Mouse (Mus musculus): ENCODE results near the gene Psap. TPM values are rescaled to one million over a fixed set of nuclear protein-coding genes. Genes with fewer than 3 reads are reported as not detected.

Psap gene
- polyA plus RNA-seq, 2 experiments: 46.0 to 172 TPM

DNA sequence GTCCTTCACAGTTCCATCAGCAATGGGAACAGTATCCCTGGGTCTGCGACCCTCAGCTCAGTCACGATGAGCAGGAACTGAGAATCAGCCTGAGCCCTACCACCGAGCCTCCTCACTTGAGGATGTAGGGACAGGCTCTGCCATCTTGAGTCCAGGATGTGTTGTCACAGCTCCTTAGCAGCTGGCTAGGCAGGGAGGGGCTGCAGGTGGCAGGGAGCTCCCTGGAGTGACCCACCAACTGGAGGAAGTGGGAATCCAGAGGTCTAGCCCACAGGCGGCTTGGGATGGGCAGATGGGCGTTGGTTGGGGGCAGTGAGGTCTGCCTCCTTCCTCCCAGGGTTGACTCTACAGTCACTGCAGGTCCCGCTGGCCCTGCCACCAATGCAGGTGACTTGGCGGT, 14.1 kb upstream of the Psap start:
- Histone ChIP-seq H3K4me3 (ENCODE audit: insufficient read depth in 1 of 2, low read depth in 2 of 2, low read length in 2 of 2) (no peak overlapping the region), H3K4me1 (replicated peaks; ENCODE audit: control insufficient read depth in 2 of 2, insufficient read depth in 2 of 2, low read length in 1 of 2) (no peaks in the 10 kb centered on the region; a peak in 1 of 4 replicates), H3K4me2 (ENCODE audit: low read depth) (no peak overlapping the region), H3K27ac (no peak overlapping the region), H3K9me3 (ENCODE audit: control insufficient read depth, low read length) (no peaks in the 10 kb centered on the region), H3K36me3 (replicated peaks; ENCODE audit: control insufficient read depth, insufficient read depth, low read depth) (no peaks in the 10 kb centered on the region), H3K27me3 (ENCODE audit: control insufficient read depth, insufficient read depth, low read length) (no peaks in the 10 kb centered on the region), H3K9ac (replicated peaks) (no peak overlapping the region)
- DNase-seq (ENCODE audit: low read depth in 3 of 3, low spot score in 3 of 3): no peak
- TF ChIP-seq EP300 (IDR thresholded peaks at IDR 0.05; ENCODE audit: low read depth) (no peak), CTCF (IDR thresholded peaks at IDR 0.05; ENCODE audit: low read depth) (no peak)
- ATAC-seq (ENCODE audit: insufficient read depth): no peak
- WGBS (ENCODE audit: insufficient replicate concordance): 55% methylated on average over 7 of the region's 7 CpGs

DNA sequence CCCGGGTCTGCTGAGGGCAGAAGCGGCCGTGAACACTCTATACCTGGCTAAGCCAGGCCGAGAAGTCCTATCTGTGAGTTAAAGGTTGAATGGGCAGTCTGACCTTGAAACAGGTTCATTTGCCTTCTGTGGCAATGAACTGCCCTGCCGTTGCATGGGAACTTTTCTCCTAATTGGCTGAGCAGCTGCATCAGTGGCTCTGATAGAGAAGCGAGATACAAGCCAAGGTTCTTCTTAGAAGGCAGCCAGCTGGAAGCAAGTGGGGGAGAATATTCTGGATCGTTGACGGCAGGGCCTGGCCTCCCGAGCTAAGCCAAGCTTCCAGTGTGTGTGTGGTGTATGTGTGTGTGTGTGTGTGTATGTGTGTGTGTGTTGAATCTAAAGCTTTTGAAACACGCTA, 12.2 kb upstream of the Psap start:
- H3K9ac ChIP-seq (replicated peaks): no peak overlapping the region
- ATAC-seq (ENCODE audit: insufficient read depth): no peak
- H3K9me3 ChIP-seq (ENCODE audit: control insufficient read depth, low read length): no peaks in the 10 kb centered on the region
- H3K27me3 ChIP-seq (ENCODE audit: control insufficient read depth, insufficient read depth, low read length): no peaks in the 10 kb centered on the region
- no peak overlapping the region for H3K4me3 ChIP-seq (ENCODE audit: insufficient read depth in 1 of 2, low read depth in 2 of 2, low read length in 2 of 2)
- 66% methylated on average over 10 of the region's 10 CpGs for WGBS (ENCODE audit: insufficient replicate concordance)
- H3K36me3 ChIP-seq (replicated peaks; ENCODE audit: control insufficient read depth, insufficient read depth, low read depth): no peaks in the 10 kb centered on the region
- TF ChIP-seq CTCF (IDR thresholded peaks at IDR 0.05; ENCODE audit: low read depth) (no peak), EP300 (IDR thresholded peaks at IDR 0.05; ENCODE audit: low read depth) (no peak)
- no peak overlapping the region for H3K27ac ChIP-seq
- H3K4me1 ChIP-seq (replicated peaks; ENCODE audit: control insufficient read depth in 2 of 2, insufficient read depth in 2 of 2, low read length in 1 of 2): peaks cover 0 to 7% of the 10 kb centered on the region in 2 experiments; a peak in 1 of 4 replicates
- no peak for DNase-seq (ENCODE audit: low read depth in 3 of 3, low spot score in 3 of 3)
- H3K4me2 ChIP-seq (ENCODE audit: low read depth): no peak overlapping the region

- DNase-seq (ENCODE audit: low read depth in 3 of 3, low spot score in 3 of 3) (no peak), ATAC-seq (ENCODE audit: insufficient read depth) (no peak)
- 70% methylated on average over 8 of the region's 8 CpGs for WGBS (ENCODE audit: insufficient replicate concordance)
- H3K36me3 ChIP-seq (replicated peaks; ENCODE audit: control insufficient read depth, insufficient read depth, low read depth): no peaks in the 10 kb centered on the region
- H3K4me1 ChIP-seq (replicated peaks; ENCODE audit: control insufficient read depth in 2 of 2, insufficient read depth in 2 of 2, low read length in 1 of 2): peaks cover 0 to 7% of the 10 kb centered on the region in 2 experiments; a peak in 2 of 4 replicates
- H3K4me2 ChIP-seq (ENCODE audit: low read depth): no peak overlapping the region
- H3K27me3 ChIP-seq (ENCODE audit: control insufficient read depth, insufficient read depth, low read length): no peaks in the 10 kb centered on the region
- no peak overlapping the region for H3K4me3 ChIP-seq (ENCODE audit: insufficient read depth in 1 of 2, low read depth in 2 of 2, low read length in 2 of 2)
- TF ChIP-seq CTCF (IDR thresholded peaks at IDR 0.05; ENCODE audit: low read depth) (no peak), EP300 (IDR thresholded peaks at IDR 0.05; ENCODE audit: low read depth) (no peak)
- H3K9ac ChIP-seq (replicated peaks): no peak overlapping the region
- no peak overlapping the region for H3K27ac ChIP-seq
- H3K9me3 ChIP-seq (ENCODE audit: control insufficient read depth, low read length): no peaks in the 10 kb centered on the region
Observed at GRCm38 (mm10) chr10:60266842-60267401, 10.5 kb upstream of the Psap start.

GRCm38 (mm10) chr10:60268738-60269137, 8.7 kb upstream of the Psap start:
- H3K27ac ChIP-seq: no peak overlapping the region
- no peak for ATAC-seq (ENCODE audit: insufficient read depth)
- WGBS (ENCODE audit: insufficient replicate concordance): 53% methylated on average over 10 of the region's 11 CpGs

DNA sequence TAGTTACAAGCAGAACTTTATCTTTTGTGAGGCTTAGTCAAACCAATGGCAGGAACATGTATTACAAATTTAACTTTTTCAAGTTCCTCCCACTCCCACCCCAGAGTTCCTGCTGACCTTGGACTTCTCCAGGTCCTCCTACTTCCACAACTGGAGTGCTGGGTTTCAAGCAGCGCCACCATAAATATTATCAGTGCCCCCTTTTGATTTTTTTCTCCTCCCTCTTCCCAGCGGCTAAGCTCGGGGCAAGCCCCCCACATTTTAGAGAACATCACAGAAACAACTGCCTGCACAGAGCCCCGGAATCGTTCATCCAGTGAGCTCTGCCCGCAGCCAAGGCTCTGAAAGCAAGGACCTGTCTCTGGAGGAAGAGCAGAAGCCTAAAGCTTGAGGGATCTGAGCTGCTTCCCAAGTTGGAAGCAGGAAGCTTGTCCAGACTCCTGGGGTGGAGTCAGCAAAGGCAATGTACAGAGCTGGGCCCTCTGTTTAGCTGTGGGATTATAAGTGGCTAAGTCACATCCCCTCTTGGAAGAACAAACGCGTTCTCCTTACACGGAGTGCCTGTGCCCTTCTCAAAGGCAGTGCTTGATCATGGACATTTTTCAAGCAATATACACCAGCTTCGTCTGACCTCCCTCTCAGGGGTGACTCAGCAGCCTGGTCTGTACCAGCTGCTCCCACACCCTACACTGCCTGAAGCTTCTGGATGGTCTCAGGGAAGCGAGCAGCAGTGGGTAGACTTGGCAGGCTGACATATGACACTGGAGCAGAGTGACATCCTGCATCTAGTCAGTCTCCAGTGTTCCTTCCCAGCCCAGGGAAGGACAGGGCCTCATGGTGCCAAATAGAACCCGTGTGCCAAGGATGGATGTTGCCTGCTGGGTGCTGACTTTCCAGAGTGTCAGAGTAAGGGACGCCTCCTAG, 8.0 kb upstream of the Psap start:
- Histone ChIP-seq H3K4me2 (ENCODE audit: low read depth) (no peak overlapping the region), H3K27ac (no peak overlapping the region), H3K4me3 (ENCODE audit: insufficient read depth in 1 of 2, low read depth in 2 of 2, low read length in 2 of 2) (no peak overlapping the region), H3K9me3 (ENCODE audit: control insufficient read depth, low read length) (no peaks in the 10 kb centered on the region), H3K27me3 (ENCODE audit: control insufficient read depth, insufficient read depth, low read length) (no peaks in the 10 kb centered on the region), H3K4me1 (replicated peaks; ENCODE audit: control insufficient read depth in 2 of 2, insufficient read depth in 2 of 2, low read length in 1 of 2) (peaks cover 0 to 14% of the 10 kb centered on the region in 2 experiments; a peak in 3 of 4 replicates), H3K36me3 (replicated peaks; ENCODE audit: control insufficient read depth, insufficient read depth, low read depth) (no peaks in the 10 kb centered on the region), H3K9ac (replicated peaks) (no peak overlapping the region)
- 53% methylated on average over 13 of the region's 13 CpGs for WGBS (ENCODE audit: insufficient replicate concordance)
- TF ChIP-seq CTCF (IDR thresholded peaks at IDR 0.05; ENCODE audit: low read depth) (no peak), EP300 (IDR thresholded peaks at IDR 0.05; ENCODE audit: low read depth) (no peak)
- DNase-seq (ENCODE audit: low read depth in 3 of 3, low spot score in 3 of 3) (no peak), ATAC-seq (ENCODE audit: insufficient read depth) (no peak)

More at GRCm38 (mm10) chr10:60268738-60269137, 8.7 kb upstream of the Psap start:
- no peak for DNase-seq (ENCODE audit: low read depth in 3 of 3, low spot score in 3 of 3)
- Histone ChIP-seq H3K4me2 (ENCODE audit: low read depth) (no peak overlapping the region), H3K4me3 (ENCODE audit: insufficient read depth in 1 of 2, low read depth in 2 of 2, low read length in 2 of 2) (no peak overlapping the region), H3K9ac (replicated peaks) (no peak overlapping the region), H3K9me3 (ENCODE audit: control insufficient read depth, low read length) (no peaks in the 10 kb centered on the region), H3K36me3 (replicated peaks; ENCODE audit: control insufficient read depth, insufficient read depth, low read depth) (no peaks in the 10 kb centered on the region), H3K27me3 (ENCODE audit: control insufficient read depth, insufficient read depth, low read length) (no peaks in the 10 kb centered on the region), H3K4me1 (replicated peaks; ENCODE audit: control insufficient read depth in 2 of 2, insufficient read depth in 2 of 2, low read length in 1 of 2) (peaks cover 0 to 14% of the 10 kb centered on the region in 2 experiments; a peak in 3 of 4 replicates)
- TF ChIP-seq CTCF (IDR thresholded peaks at IDR 0.05; ENCODE audit: low read depth) (no peak), EP300 (IDR thresholded peaks at IDR 0.05; ENCODE audit: low read depth) (no peak)

All from liver, embryonic 14.5 days (tissue).